Mouse (Mus musculus): ENCODE data around the gene Nfkbil1. TPM values are rescaled to one million over a fixed set of nuclear protein-coding genes. Genes with fewer than 3 reads are reported as not detected.

Gene Nfkbil1
- polyA plus RNA-seq, 1 experiment from 2014 or later: 5.4 TPM

- H3K9ac ChIP-seq (ENCODE audit: low read depth, low read length): peak overlapping the region; percentile 99
- peak overlapping the region; percentile 98 for H3K27ac ChIP-seq (ENCODE audit: low read depth, low read length)
- no peaks in the 10 kb centered on the region for H3K9me3 ChIP-seq (ENCODE audit: control insufficient read depth, low read length)
- H3K36me3 ChIP-seq (ENCODE audit: control insufficient read depth, insufficient read depth, low read length): peaks cover 36% of the 10 kb centered on the region
- DNase-seq (ENCODE audit: low spot score) (peak; percentile 64), ATAC-seq (replicated peaks; ENCODE audit: low FRiP score) (peak; percentile 61)
- WGBS: under 1% methylated on average over 55 of the region's 55 CpGs
- peak overlapping the region; percentile 83 for H3K4me2 ChIP-seq
- peaks cover 29% of the 10 kb centered on the region for H3K4me1 ChIP-seq (replicated peaks; ENCODE audit: control insufficient read depth, insufficient read depth, low read length)
- H3K4me3 ChIP-seq (ENCODE audit: low read depth, low read length): peak overlapping the region; percentile 94
- H3K27me3 ChIP-seq (replicated peaks; ENCODE audit: control insufficient read depth, insufficient read depth, low read length): no peaks in the 10 kb centered on the region
Measured at GRCm38 (mm10) chr17:35242015-35242941, 6.7 kb upstream of the Nfkbil1 start.

- under 1% methylated on average over 69 of the region's 69 CpGs for WGBS
Measured at GRCm38 (mm10) chr17:35241305-35242014, 5.9 kb upstream of the Nfkbil1 start, which contains the start of gene Ddx39b. Gene Ddx39b, plus strand, starts transcription at chr17:35241746.

GRCm38 (mm10) chr17:35240384-35241304 lies 5.1 kb upstream of the Nfkbil1 start:
- H3K27me3 ChIP-seq (replicated peaks; ENCODE audit: control insufficient read depth, insufficient read depth, low read length): no peaks in the 10 kb centered on the region
- peaks cover 20% of the 10 kb centered on the region for H3K36me3 ChIP-seq (ENCODE audit: control insufficient read depth, insufficient read depth, low read length)
- 34% methylated on average over 12 of the region's 12 CpGs for WGBS
- H3K4me2 ChIP-seq: peak overlapping the region; percentile 83
- H3K4me1 ChIP-seq (replicated peaks; ENCODE audit: control insufficient read depth, insufficient read depth, low read length): peaks cover 34% of the 10 kb centered on the region
- peak overlapping the region; percentile 59 for H3K9ac ChIP-seq (ENCODE audit: low read depth, low read length)
- ATAC-seq (replicated peaks; ENCODE audit: low FRiP score) (no peak), DNase-seq (ENCODE audit: low spot score) (no peak)
- peak overlapping the region; percentile 94 for H3K4me3 ChIP-seq (ENCODE audit: low read depth, low read length)
- H3K27ac ChIP-seq (ENCODE audit: low read depth, low read length): peak overlapping the region; percentile 98
- H3K9me3 ChIP-seq (ENCODE audit: control insufficient read depth, low read length): no peaks in the 10 kb centered on the region

More at GRCm38 (mm10) chr17:35241305-35242014, 5.9 kb upstream of the Nfkbil1 start, which contains the start of gene Ddx39b:
- Histone ChIP-seq H3K9ac (ENCODE audit: low read depth, low read length) (peak within 1 kb of the TSS; percentile 99), H3K4me3 (ENCODE audit: low read depth, low read length) (peak within 1 kb of the TSS; percentile 94), H3K4me2 (peak within 1 kb of the TSS; percentile 83), H3K27me3 (replicated peaks; ENCODE audit: control insufficient read depth, insufficient read depth, low read length) (no peaks in the 10 kb centered on the region), H3K27ac (ENCODE audit: low read depth, low read length) (peak within 1 kb of the TSS; percentile 98), H3K36me3 (ENCODE audit: control insufficient read depth, insufficient read depth, low read length) (peaks cover 28% of the 10 kb centered on the region), H3K9me3 (ENCODE audit: control insufficient read depth, low read length) (no peaks in the 10 kb centered on the region), H3K4me1 (replicated peaks; ENCODE audit: control insufficient read depth, insufficient read depth, low read length) (peaks cover 31% of the 10 kb centered on the region)
- peak; percentile 96 for DNase-seq (ENCODE audit: low spot score)
- ATAC-seq (replicated peaks; ENCODE audit: low FRiP score): peak; percentile 87

GRCm38 (mm10) chr17:35239700-35240099 lies 4.1 kb upstream of the Nfkbil1 start:
- DNase-seq (ENCODE audit: low spot score) (no peak), ATAC-seq (replicated peaks; ENCODE audit: low FRiP score) (no peak)
- Histone ChIP-seq H3K9ac (ENCODE audit: low read depth, low read length) (no peak overlapping the region), H3K9me3 (ENCODE audit: control insufficient read depth, low read length) (no peaks in the 10 kb centered on the region), H3K4me1 (replicated peaks; ENCODE audit: control insufficient read depth, insufficient read depth, low read length) (peaks cover 27% of the 10 kb centered on the region), H3K27me3 (replicated peaks; ENCODE audit: control insufficient read depth, insufficient read depth, low read length) (no peaks in the 10 kb centered on the region), H3K36me3 (ENCODE audit: control insufficient read depth, insufficient read depth, low read length) (peaks cover 12% of the 10 kb centered on the region), H3K4me3 (ENCODE audit: low read depth, low read length) (no peak overlapping the region), H3K27ac (ENCODE audit: low read depth, low read length) (no peak overlapping the region), H3K4me2 (no peak overlapping the region; the same call in 1 of the 2 replicates)
- 76% methylated on average over 5 of the region's 5 CpGs for WGBS

GRCm38 (mm10) chr17:35237504-35237903 lies 1.9 kb upstream of the Nfkbil1 start:
- 91% methylated on average over 12 of the region's 12 CpGs for WGBS

GRCm38 (mm10) chr17:35236996-35237395 lies 1.4 kb upstream of the Nfkbil1 start:
- Histone ChIP-seq H3K4me2 (no peak overlapping the region), H3K9me3 (ENCODE audit: control insufficient read depth, low read length) (no peaks in the 10 kb centered on the region), H3K4me1 (replicated peaks; ENCODE audit: control insufficient read depth, insufficient read depth, low read length) (peaks cover 24% of the 10 kb centered on the region), H3K9ac (ENCODE audit: low read depth, low read length) (no peak overlapping the region), H3K27ac (ENCODE audit: low read depth, low read length) (no peak overlapping the region), H3K36me3 (ENCODE audit: control insufficient read depth, insufficient read depth, low read length) (peaks cover 6% of the 10 kb centered on the region; the same call in 1 of the 2 replicates), H3K4me3 (ENCODE audit: low read depth, low read length) (no peak overlapping the region), H3K27me3 (replicated peaks; ENCODE audit: control insufficient read depth, insufficient read depth, low read length) (no peaks in the 10 kb centered on the region)
- ATAC-seq (replicated peaks; ENCODE audit: low FRiP score): no peak
- no peak for DNase-seq (ENCODE audit: low spot score)
- WGBS: 81% methylated on average over 9 of the region's 9 CpGs

More at GRCm38 (mm10) chr17:35237504-35237903, 1.9 kb upstream of the Nfkbil1 start:
- no peak overlapping the region for H3K4me2 ChIP-seq
- H3K4me3 ChIP-seq (ENCODE audit: low read depth, low read length): no peak overlapping the region
- no peak overlapping the region for H3K9ac ChIP-seq (ENCODE audit: low read depth, low read length)
- no peak overlapping the region for H3K27ac ChIP-seq (ENCODE audit: low read depth, low read length)
- no peaks in the 10 kb centered on the region for H3K9me3 ChIP-seq (ENCODE audit: control insufficient read depth, low read length)
- no peaks in the 10 kb centered on the region for H3K27me3 ChIP-seq (replicated peaks; ENCODE audit: control insufficient read depth, insufficient read depth, low read length)
- ATAC-seq (replicated peaks; ENCODE audit: low FRiP score) (no peak), DNase-seq (ENCODE audit: low spot score) (no peak)
- peaks cover 21% of the 10 kb centered on the region for H3K4me1 ChIP-seq (replicated peaks; ENCODE audit: control insufficient read depth, insufficient read depth, low read length)
- peaks cover 6% of the 10 kb centered on the region; the same call in 1 of the 2 replicates for H3K36me3 ChIP-seq (ENCODE audit: control insufficient read depth, insufficient read depth, low read length)

- H3K27me3 ChIP-seq (replicated peaks; ENCODE audit: control insufficient read depth, insufficient read depth, low read length): no peaks in the 10 kb centered on the region
- H3K36me3 ChIP-seq (ENCODE audit: control insufficient read depth, insufficient read depth, low read length): peaks cover 6% of the 10 kb centered on the region; the same call in 1 of the 2 replicates
- no peaks in the 10 kb centered on the region for H3K9me3 ChIP-seq (ENCODE audit: control insufficient read depth, low read length)
- H3K9ac ChIP-seq (ENCODE audit: low read depth, low read length): peak overlapping the region; percentile 88
- H3K4me1 ChIP-seq (replicated peaks; ENCODE audit: control insufficient read depth, insufficient read depth, low read length): peaks cover 27% of the 10 kb centered on the region
- peak overlapping the region; percentile 95; the same call in 1 of the 2 replicates for H3K27ac ChIP-seq (ENCODE audit: low read depth, low read length)
- ATAC-seq (replicated peaks; ENCODE audit: low FRiP score) (peak; percentile 69), DNase-seq (ENCODE audit: low spot score) (peak; percentile 99)
- H3K4me3 ChIP-seq (ENCODE audit: low read depth, low read length): peak overlapping the region; percentile 71
- H3K4me2 ChIP-seq: peak overlapping the region; percentile 79
- under 1% methylated on average over 18 of the region's 18 CpGs for WGBS
Measured at GRCm38 (mm10) chr17:35236390-35236746, 776 bp upstream of the Nfkbil1 start.

Measured in liver, embryonic 11.5 days (tissue).